Mouse (Mus musculus) ES-Bruce4 (cell line): ENCODE data around the gene Kcnn4. TPM values are rescaled to one million over a fixed set of nuclear protein-coding genes. Genes with fewer than 3 reads are reported as not detected.

Source experiments
- H3K27ac ChIP-seq: 2 replicates; pipeline ENCODE4 v1.5.1; 2012; ENCODE audit warnings: low read length, inconsistent platforms; ENCODE audit not compliant: insufficient read depth
- H3K27me3 ChIP-seq: 2 replicates; pipeline ENCODE4 v1.6.1; 2012; ENCODE audit warnings: mild to moderate bottlenecking, low read length, inconsistent platforms; ENCODE audit not compliant: control insufficient read depth, poor library complexity, insufficient read depth, severe bottlenecking
- H3K36me3 ChIP-seq: 2 replicates; pipeline ENCODE4 v1.6.1; 2012; ENCODE audit warnings: inconsistent platforms, mild to moderate bottlenecking, low read length, moderate library complexity; ENCODE audit not compliant: control insufficient read depth, poor library complexity, insufficient read depth, severe bottlenecking
- H3K4me1 ChIP-seq: one replicate; pipeline ENCODE4 v1.8.1; 2011; ENCODE audit warnings: low read length; ENCODE audit not compliant: control insufficient read depth, insufficient read depth
- H3K4me3 ChIP-seq: 2 replicates; pipeline ENCODE4 v1.5.1; 2011; ENCODE audit warnings: low read depth, mild to moderate bottlenecking, low read length
- H3K9ac ChIP-seq: 2 replicates; pipeline ENCODE4 v1.6.1; 2012; ENCODE audit warnings: low read depth, mild to moderate bottlenecking, inconsistent platforms; ENCODE audit not compliant: poor library complexity, severe bottlenecking
- H3K9me3 ChIP-seq: replicated peaks from 2 replicates; pipeline ENCODE4 v1.6.1; 2012; ENCODE audit warnings: mild to moderate bottlenecking, low read length, inconsistent platforms; ENCODE audit not compliant: control insufficient read depth, poor library complexity, insufficient read depth, severe bottlenecking
- CTCF ChIP-seq: IDR thresholded peaks from one replicate; pipeline ENCODE4 v1.8.1; 2011; ENCODE audit warnings: low read depth, low read length
- EP300 ChIP-seq: IDR thresholded peaks from 2 replicates; pipeline ENCODE4 v1.6.1; 2011; ENCODE audit warnings: low read depth, low read length; ENCODE audit not compliant: insufficient read depth
- POLR2A ChIP-seq: IDR thresholded peaks from one replicate; pipeline ENCODE4 v1.8.1; 2011; ENCODE audit warnings: low read length; ENCODE audit not compliant: insufficient read depth
- polyA plus RNA-seq: library from polyadenylated mRNA; stranded (reverse); fragments of >200 nt; gene quantifications from 2 replicates; pipeline ENCODE4 v1.2.4, GENCODE M21; 2011; ENCODE audit warnings: low read depth; ENCODE audit not compliant: missing spikeins, insufficient read depth, insufficient read length

Kcnn4 gene
- polyA plus RNA-seq, 1 experiment = 1.8 TPM

DNA sequence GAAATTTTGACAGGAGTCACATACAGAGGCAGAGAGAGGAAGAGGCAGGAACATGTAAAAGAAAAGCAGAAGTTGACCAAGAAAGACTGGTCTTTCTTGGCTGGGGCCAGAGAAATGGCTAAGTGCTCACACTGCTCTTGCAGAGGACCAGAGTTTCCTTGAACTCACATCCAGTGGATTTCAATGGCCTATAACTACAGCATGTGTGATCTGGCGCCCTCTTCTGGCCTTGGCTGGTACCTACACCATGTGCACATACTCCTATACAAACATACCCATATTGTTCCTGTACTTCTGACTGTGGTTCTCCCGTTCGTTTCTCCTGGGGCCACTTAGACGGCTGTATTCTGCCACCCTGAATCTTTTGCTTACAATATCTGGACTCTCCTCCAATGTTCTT is 9.1 kb upstream of the Kcnn4 start:
- H3K4me3 ChIP-seq = no peak overlapping the region
- TF ChIP-seq CTCF = peak; percentile 34
- TF ChIP-seq POLR2A = no peak
- no peak for TF ChIP-seq EP300

DNA sequence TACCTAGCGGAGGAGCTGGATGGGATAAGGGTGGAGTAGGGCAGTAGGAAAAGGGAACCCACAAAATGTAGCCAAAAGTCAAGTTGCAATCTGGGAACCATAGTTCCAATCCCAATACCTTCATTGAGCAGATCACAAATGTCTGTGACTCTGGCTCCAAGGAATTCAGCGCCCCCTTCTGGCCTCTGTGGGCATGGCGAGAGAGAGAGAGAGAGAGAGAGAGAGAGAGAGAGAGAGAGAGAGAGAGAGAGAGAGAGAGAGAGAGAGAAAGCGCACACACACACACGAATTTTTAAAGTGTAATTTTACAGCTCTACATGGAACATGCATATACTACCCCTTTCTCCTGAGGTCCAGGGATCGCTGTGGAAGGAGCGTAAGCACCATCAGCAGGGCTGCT is 6.8 kb upstream of the Kcnn4 start:
- Histone ChIP-seq H3K27ac (no peak overlapping the region), H3K9ac (no peak overlapping the region), H3K36me3 (no peaks in the 10 kb centered on the region), H3K4me1 (no peaks in the 10 kb centered on the region), H3K4me3 (no peak overlapping the region), H3K27me3 (no peaks in the 10 kb centered on the region), H3K9me3 (no peaks in the 10 kb centered on the region)
- TF ChIP-seq CTCF (peak; percentile 49), POLR2A (no peak), EP300 (no peak)

More for the DNA sequence above, 9.1 kb upstream of the Kcnn4 start:
- Histone ChIP-seq H3K27ac (no peak overlapping the region), H3K9ac (no peak overlapping the region), H3K4me1 (no peaks in the 10 kb centered on the region), H3K36me3 (no peaks in the 10 kb centered on the region), H3K9me3 (no peaks in the 10 kb centered on the region), H3K27me3 (no peaks in the 10 kb centered on the region)

DNA sequence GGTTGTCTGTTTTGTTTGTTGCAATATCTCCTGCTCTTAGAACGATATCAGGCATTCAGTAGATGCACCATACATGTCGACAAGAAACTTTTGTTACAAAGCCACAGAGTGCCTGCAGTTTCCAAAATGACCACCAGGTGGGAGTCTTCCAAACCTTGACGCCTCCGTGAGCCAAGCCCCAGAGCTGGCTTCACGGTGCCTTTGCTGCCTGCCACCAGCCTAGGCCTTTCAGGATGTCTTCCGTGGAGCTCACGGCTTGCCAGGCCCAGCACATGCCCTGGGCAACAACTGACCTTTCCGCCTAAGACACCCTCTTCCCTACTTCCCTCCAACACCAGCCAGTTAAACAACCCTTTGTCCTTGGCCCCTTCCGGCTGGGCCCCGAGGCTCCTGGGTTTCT is 5.2 kb upstream of the Kcnn4 start:
- TF ChIP-seq CTCF (peak; percentile 69), POLR2A (no peak), EP300 (0 out of 2 replicates have a peak, but pooled peaks have one; percentile 15)
- H3K4me3 ChIP-seq = no peak overlapping the region
- no peaks in the 10 kb centered on the region for H3K9me3 ChIP-seq
- no peak overlapping the region for H3K9ac ChIP-seq
- H3K4me1 ChIP-seq = peaks cover 2% of the 10 kb centered on the region
- H3K27me3 ChIP-seq = no peaks in the 10 kb centered on the region
- no peak overlapping the region for H3K27ac ChIP-seq
- H3K36me3 ChIP-seq = no peaks in the 10 kb centered on the region

DNA sequence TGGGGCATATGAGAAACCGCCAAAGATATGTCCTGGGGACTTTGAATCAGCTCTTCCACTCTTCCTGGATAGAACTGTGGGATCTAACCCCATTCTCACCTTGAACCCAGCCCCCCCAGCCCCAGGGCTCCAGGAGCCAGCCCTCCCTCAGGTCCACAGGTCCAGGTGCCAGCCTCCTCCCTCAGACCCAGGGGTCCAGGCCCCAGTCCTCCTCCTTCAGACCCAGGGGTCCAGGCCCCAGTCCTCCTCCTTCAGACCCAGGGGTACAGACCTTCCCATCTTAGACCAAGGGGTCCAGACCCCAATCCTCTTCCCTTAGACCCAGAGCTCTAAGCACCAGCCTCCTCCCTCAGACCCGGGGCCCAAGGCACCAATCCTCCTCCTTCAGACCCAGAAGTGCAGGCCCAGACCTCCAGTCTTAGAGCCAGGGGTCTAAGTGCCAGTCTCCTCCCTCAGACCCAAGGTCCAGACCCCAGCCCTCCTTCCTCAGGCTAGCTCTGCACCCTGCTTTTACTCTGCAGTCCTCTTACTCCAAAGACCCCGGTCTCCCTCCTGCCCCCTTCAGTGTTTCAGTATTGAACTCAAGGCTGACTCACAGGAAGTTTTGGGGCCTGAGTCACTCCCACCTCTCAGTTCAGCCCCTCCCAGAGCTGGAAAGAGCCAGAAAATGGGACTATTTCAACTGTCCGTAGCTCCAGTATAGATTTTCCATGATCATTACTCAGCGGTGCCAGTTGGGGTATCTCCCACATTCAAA is 4.6 kb upstream of the Kcnn4 start:
- Histone ChIP-seq H3K36me3 (no peaks in the 10 kb centered on the region), H3K9ac (no peak overlapping the region), H3K9me3 (no peaks in the 10 kb centered on the region), H3K4me1 (peaks cover 2% of the 10 kb centered on the region), H3K27ac (no peak overlapping the region), H3K4me3 (no peak overlapping the region), H3K27me3 (no peaks in the 10 kb centered on the region)
- TF ChIP-seq EP300 = no peak
- no peak for TF ChIP-seq POLR2A
- no peak for TF ChIP-seq CTCF

DNA sequence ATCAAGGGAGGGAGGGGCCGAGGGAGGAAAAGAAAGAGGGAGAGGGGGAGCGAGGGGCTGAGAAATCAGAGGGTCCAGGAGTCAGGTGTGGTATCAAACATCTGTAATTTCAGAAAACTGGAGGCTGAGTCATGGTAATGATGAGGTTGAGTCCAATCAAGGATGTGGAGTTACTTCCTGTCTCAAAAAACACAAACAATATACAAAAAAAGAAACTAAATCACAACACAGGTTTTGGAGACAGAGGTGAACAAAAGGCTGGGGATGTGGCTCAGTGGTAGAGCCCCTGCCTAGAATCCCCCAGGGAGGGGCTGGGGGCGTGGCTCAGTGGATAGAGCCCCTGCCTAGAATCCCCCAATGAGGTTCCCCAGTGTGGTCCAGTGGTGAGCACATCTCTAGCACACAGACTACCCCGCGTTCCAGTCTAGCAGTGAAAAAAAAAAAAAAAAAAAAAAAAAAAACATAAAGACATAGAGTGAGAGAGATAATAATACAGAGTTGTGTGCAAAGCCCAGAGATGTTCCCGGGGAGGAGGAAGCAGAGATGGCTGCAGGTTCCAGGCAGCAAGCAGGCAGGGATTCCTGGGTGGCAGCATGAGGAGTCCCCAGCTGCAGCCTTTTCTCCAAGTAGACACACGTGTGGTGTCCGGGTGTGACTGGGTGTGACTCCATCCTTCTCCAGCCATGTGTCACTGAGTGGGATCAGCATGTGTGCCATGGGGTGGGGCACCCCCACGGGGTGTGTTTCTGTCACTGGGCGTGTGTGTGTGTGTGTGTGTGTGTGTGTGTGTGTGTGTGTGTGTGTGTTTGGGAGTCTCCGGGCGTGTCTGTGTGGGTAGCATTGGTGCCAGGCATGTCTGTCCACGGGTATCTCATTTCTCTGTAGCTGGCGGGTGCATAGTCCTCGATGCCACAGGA is 3.1 kb upstream of the Kcnn4 start:
- Histone ChIP-seq H3K27me3 (no peaks in the 10 kb centered on the region), H3K27ac (no peak overlapping the region), H3K9me3 (no peaks in the 10 kb centered on the region), H3K4me3 (no peak overlapping the region), H3K36me3 (no peaks in the 10 kb centered on the region), H3K9ac (no peak overlapping the region), H3K4me1 (peaks cover 2% of the 10 kb centered on the region)
- no peak for TF ChIP-seq POLR2A
- no peak for TF ChIP-seq EP300
- TF ChIP-seq CTCF = no peak

DNA sequence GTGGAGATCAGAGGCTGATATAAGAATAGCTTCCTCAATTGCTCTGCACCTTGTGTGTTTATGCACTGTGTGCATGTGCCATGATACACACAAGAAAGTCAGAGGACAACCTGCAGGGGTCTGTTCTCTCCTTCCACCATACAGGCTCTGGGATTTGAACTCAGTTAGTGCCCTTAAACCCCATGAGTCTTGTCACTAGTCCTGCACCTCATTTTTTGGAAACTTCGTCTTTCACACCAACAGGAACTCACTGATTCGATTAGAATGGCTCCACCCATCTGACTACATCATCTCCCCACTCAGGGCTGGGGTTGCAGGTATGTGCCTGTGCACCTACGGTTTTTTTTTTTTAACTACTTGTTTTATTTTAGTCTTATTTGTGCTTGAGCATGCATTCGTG is 1.8 kb upstream of the Kcnn4 start:
- Histone ChIP-seq H3K36me3 (no peaks in the 10 kb centered on the region), H3K4me3 (no peak overlapping the region), H3K4me1 (peaks cover 2% of the 10 kb centered on the region), H3K27ac (no peak overlapping the region), H3K9ac (no peak overlapping the region), H3K9me3 (no peaks in the 10 kb centered on the region), H3K27me3 (no peaks in the 10 kb centered on the region)
- no peak for TF ChIP-seq CTCF
- TF ChIP-seq EP300 = no peak
- TF ChIP-seq POLR2A = no peak
